Mouse (Mus musculus) spleen, adult 2 months (tissue): ENCODE results near the gene Tmem204.

Experiments used
- CTCF ChIP-seq: fragments of 200-500 bp; IDR thresholded peaks from 2 replicates; pipeline ENCODE4 v1.5.1; 2011; ENCODE audit warnings: mild to moderate bottlenecking, inconsistent platforms; ENCODE audit not compliant: insufficient read depth, insufficient read length, insufficient replicate concordance; ENCODE audit errors: extremely low read depth
- POLR2A ChIP-seq: fragments of 200-500 bp; IDR thresholded peaks from 2 replicates; pipeline ENCODE4 v1.6.1; 2011; ENCODE audit warnings: low read depth, low read length, inconsistent platforms

DNA sequence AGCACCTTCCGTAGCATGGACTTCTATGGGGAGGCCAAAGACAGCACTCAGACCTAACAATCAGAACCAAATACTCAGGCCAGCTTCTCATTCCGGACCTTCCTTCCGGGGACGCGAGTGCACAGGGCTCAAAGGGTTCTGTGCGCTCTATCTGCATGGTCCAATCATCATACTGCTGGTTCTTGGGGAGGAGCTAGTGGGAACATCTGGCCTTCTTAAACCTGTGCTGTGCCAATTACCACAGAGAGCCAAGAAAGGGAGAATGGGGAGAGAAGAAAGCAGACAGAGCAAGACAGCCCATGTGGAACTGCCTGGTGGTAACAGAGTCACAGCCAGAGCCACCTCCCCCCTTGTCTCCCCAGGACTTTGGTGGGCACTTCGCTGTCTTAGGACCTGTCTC is 16.8 kb downstream of the Tmem204 start:
- TF ChIP-seq CTCF (no peak), POLR2A (no peak)
